In the genomic region with DNA sequence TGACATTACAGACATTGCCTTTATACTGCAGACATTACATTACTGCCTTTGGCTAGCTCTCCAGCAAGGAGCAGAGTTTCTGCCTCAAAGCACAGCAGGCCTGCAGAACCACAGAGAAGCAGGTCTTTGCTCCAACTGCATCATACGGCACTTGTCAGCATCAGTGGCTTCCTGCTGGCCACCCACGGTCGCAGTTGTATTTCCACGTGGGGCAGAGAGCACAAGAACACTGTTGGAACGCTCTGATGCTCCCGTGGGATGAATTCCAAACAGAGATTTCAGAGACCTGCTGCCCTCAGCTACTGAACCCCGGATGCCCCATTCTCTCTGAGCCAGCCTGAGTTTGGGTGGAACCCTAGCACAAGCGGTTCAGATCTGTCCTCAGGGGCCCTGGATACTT, we compare ENCODE assay signal across 23 mouse cellular contexts. TPM values are rescaled to one million over a fixed set of nuclear protein-coding genes. Genes with fewer than 3 reads are reported as not detected.
A peak's percentile ranks its signal among the peaks of the same experiment; 100 is the strongest.
DNase-seq lines count a peak whose midpoint lies in the region; ATAC-seq and TF ChIP-seq lines count a peak whose summit lies in the region.
"Had no signal": no experiment of that assay in that cellular context is flagged by ENCODE, and none has a peak within 500 bp of the region (broad histone marks: within the 10 kb centered on the region; RNA-seq: fewer than 3 reads in every experiment).

No protein-coding gene starts in this region.

- intact Hi-C loops in gastrocnemius, adult 2 months (cut with DNase I), result no loop called here
- intact Hi-C loops in gastrocnemius, postnatal 36 days (cut with DNase I), result no loop called here

- peak overlapping the region; percentile 1; the same call in 1 of the 2 replicates for H3K27ac ChIP-seq in gastrocnemius, adult 2 months
- no peak overlapping the region for H3K27ac ChIP-seq in midbrain, embryonic 13.5 days
- H3K27ac ChIP-seq in midbrain, embryonic 14.5 days (replicated peaks; ENCODE audit: low read depth, low read length), result no peak overlapping the region
- H3K27ac ChIP-seq: embryonic facial prominence, embryonic 10.5 days; embryonic facial prominence, embryonic 12.5 days; forebrain, embryonic 13.5 days; forebrain, embryonic 15.5 days had no signal

- no peak overlapping the region for H3K4me3 ChIP-seq in gastrocnemius, adult 2 months
- H3K4me3 ChIP-seq in midbrain, embryonic 13.5 days (replicated peaks), result no peak overlapping the region
- no peak overlapping the region for H3K4me3 ChIP-seq in midbrain, embryonic 14.5 days (replicated peaks; ENCODE audit: low read depth, low read length)
- H3K4me3 ChIP-seq: embryonic facial prominence, embryonic 10.5 days; embryonic facial prominence, embryonic 12.5 days; forebrain, embryonic 13.5 days; forebrain, embryonic 15.5 days had no signal

- 0 out of 2 replicates have a peak, but pooled peaks cover 3% of the 10 kb centered on the region for H3K27me3 ChIP-seq in midbrain, embryonic 13.5 days
- no peaks in the 10 kb centered on the region for H3K27me3 ChIP-seq in midbrain, embryonic 14.5 days (ENCODE audit: control insufficient read depth, insufficient read depth, low read length)
- H3K27me3 ChIP-seq: embryonic facial prominence, embryonic 12.5 days; forebrain, embryonic 15.5 days; Patski had no signal

- ATAC-seq in midbrain, embryonic 13.5 days, result no peak
- no peak for ATAC-seq in midbrain, embryonic 14.5 days (ENCODE audit: low FRiP score, low TSS enrichment)
- ATAC-seq: activated CD4-positive, CD25-positive, alpha-beta regulatory T cell, adult 4 months; CD4-positive, CD25-positive, alpha-beta regulatory T cell, adult 4 months; forebrain, embryonic 13.5 days; forebrain, embryonic 15.5 days; forebrain, postnatal 0 days; Patski had no signal

- TF ChIP-seq CTCF in gastrocnemius, adult 2 months (IDR thresholded peaks at IDR 0.05), result no peak

- no peaks in the 10 kb centered on the region for H3K9me3 ChIP-seq in midbrain, embryonic 13.5 days
- no peaks in the 10 kb centered on the region for H3K9me3 ChIP-seq in midbrain, embryonic 14.5 days (ENCODE audit: control insufficient read depth, low read length)
- H3K9me3 ChIP-seq: embryonic facial prominence, embryonic 10.5 days; embryonic facial prominence, embryonic 12.5 days; forebrain, embryonic 13.5 days; forebrain, embryonic 15.5 days; G1E had no signal

- DNase-seq in cerebellum, adult 11-12 months, result peak; percentile 64
- no peak for DNase-seq in cerebellum, postnatal 4 days (ENCODE audit: low spot score in 2 of 2)
- DNase-seq in gastrocnemius, adult 2 months, result no peak
- DNase-seq in gastrocnemius, postnatal 36 days, result no peak
- no peak for DNase-seq in midbrain, embryonic 14.5 days
- peak; percentile 78 for DNase-seq in brain, adult 2 months (ENCODE audit: low read depth, low spot score)
- DNase-seq in embryo, embryonic 10 days (ENCODE audit: low spot score), result no peak
- DNase-seq: adrenal gland, adult 8-10 months; adrenal gland, postnatal 14 days; adrenal gland, postnatal 36 days; B cell, adult 2 months; cerebellum, adult 11 months; cerebellum, adult 8-10 months; forebrain, postnatal 0 days had no signal

- H3K4me2 ChIP-seq in midbrain, embryonic 13.5 days (replicated peaks), result no peak overlapping the region
- no peak overlapping the region for H3K4me2 ChIP-seq in midbrain, embryonic 14.5 days (ENCODE audit: low read length)
- H3K4me2 ChIP-seq: embryonic facial prominence, embryonic 12.5 days; forebrain, embryonic 13.5 days; forebrain, embryonic 15.5 days had no signal

- H3K36me3 ChIP-seq in midbrain, embryonic 13.5 days, result no peaks in the 10 kb centered on the region
- no peaks in the 10 kb centered on the region for H3K36me3 ChIP-seq in midbrain, embryonic 14.5 days (ENCODE audit: control insufficient read depth, insufficient read depth, low read length)
- H3K36me3 ChIP-seq: embryonic facial prominence, embryonic 10.5 days; embryonic facial prominence, embryonic 12.5 days; forebrain, embryonic 15.5 days; G1E had no signal

- peaks cover 31% of the 10 kb centered on the region for H3K4me1 ChIP-seq in midbrain, embryonic 13.5 days (replicated peaks)
- H3K4me1 ChIP-seq in midbrain, embryonic 14.5 days (ENCODE audit: control insufficient read depth, insufficient read depth, low read length), result peaks cover 12% of the 10 kb centered on the region

- 0 out of 2 replicates have a peak overlapping the region, but pooled peaks have one; percentile 7 for H3K9ac ChIP-seq in midbrain, embryonic 13.5 days (replicated peaks)
- H3K9ac ChIP-seq in midbrain, embryonic 14.5 days (replicated peaks; ENCODE audit: low read length), result no peak overlapping the region
- H3K9ac ChIP-seq: embryonic facial prominence, embryonic 12.5 days; forebrain, embryonic 13.5 days; forebrain, embryonic 15.5 days; forebrain, postnatal 0 days had no signal

- WGBS in midbrain, embryonic 13.5 days, result 68% methylated on average over 8 of the region's 8 CpGs
- 65% methylated on average over 8 of the region's 8 CpGs for WGBS in midbrain, embryonic 14.5 days

RNA-seq across cellular contexts. Expression of a gene that starts 4.8 kb away (rescaled TPM):
- 10 to 100 TPM; 13.6 to 21.9 TPM for total RNA-seq in gastrocnemius, adult 2 months (2021)
- 10 to 100 TPM; 18.4 to 24.0 TPM for total RNA-seq in gastrocnemius, postnatal 36 days (2021)
- polyA plus RNA-seq in midbrain, embryonic 13.5 days (2015; fragmentation: Nextera tagmentation; extraction: Ambion mirVana), result 238 and 300 TPM in 2 replicates
- 391 and 401 TPM in 2 replicates for polyA plus RNA-seq in midbrain, embryonic 14.5 days (2014; fragmentation: Nextera tagmentation; extraction: Ambion mirVana)

Comparison
In these comparisons a context has a peak if more than half of its experiments do, and no peak if none do; other contexts are left out.
1. DNase-seq: peak in cerebellum, adult 11-12 months (single experiment) and brain, adult 2 months (single experiment); none in cerebellum, postnatal 4 days (0 of 2), gastrocnemius, adult 2 months (single experiment), gastrocnemius, postnatal 36 days (0 of 2), midbrain, embryonic 14.5 days (single experiment) and embryo, embryonic 10 days (single experiment).